Mouse (Mus musculus) olfactory bulb, adult 2 months (tissue): ENCODE measurements at regions not wholly inside any gene's neighbourhood (a gene's known extent, or its start where the extent isn't known, plus 50 kb on each side); places are given as distances from the start of the nearest gene placed in this dataset.

Experiments used
- H3K27ac ChIP-seq: fragments of 200-500 bp; 2 replicates; pipeline ENCODE4 v1.5.1; 2012; ENCODE audit warnings: low read depth, low read length; ENCODE audit not compliant: insufficient read depth
- H3K4me1 ChIP-seq: fragments of 200-500 bp; 2 replicates; pipeline ENCODE4 v1.6.1; 2012; ENCODE audit warnings: low read length; ENCODE audit not compliant: control insufficient read depth, insufficient read depth
- H3K4me3 ChIP-seq: fragments of 200-500 bp; 2 replicates; pipeline ENCODE4 v1.5.1; 2012; ENCODE audit warnings: mild to moderate bottlenecking, low read depth, low read length, moderate library complexity; ENCODE audit not compliant: insufficient read depth
- CTCF ChIP-seq: fragments of 200-500 bp; IDR thresholded peaks from 2 replicates; pipeline ENCODE4 v1.5.1; 2012; ENCODE audit warnings: low read depth, mild to moderate bottlenecking, low read length, moderate library complexity; ENCODE audit not compliant: insufficient read depth
- POLR2A ChIP-seq: fragments of 200-500 bp; IDR thresholded peaks from 2 replicates; pipeline ENCODE4 v1.6.1; 2012; ENCODE audit warnings: mild to moderate bottlenecking, low read depth, low read length, moderate library complexity; ENCODE audit not compliant: insufficient read depth
- WGBS: fragments of 180-500 bp; shearing (Covaris S2); methylation state at CpG from one replicate; pipeline ENCODE4 v1.1.7; 2018; 5-methylcytosine and 5-hydroxymethylcytosine counted together

DNA sequence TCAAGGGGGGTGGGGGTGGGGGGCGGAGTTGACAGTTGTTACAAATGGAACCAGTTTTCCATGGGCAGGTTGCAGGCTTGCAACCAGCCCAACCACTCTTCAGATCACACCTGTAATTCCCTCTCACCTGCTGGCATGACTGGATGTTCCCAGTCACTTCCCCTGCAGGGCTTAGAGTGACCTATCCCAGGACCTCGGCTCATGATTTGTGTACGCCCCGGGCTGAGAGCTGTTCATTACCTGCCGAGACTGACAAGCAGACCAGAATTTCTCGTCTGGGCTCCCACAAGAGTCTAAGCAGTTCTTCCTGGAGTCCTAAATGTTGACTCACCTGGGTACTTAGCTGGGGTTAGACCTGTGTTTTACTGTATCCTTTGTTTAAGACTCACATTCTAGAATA, 183.0 kb downstream of the Zfp36l1 start:
- WGBS: 89% methylated on average over 6 of the region's 6 CpGs
- Histone ChIP-seq H3K4me1 (peaks cover 17% of the 10 kb centered on the region), H3K4me3 (no peak overlapping the region), H3K27ac (no peak overlapping the region)
- no peak for TF ChIP-seq CTCF
- no peak for TF ChIP-seq POLR2A

DNA sequence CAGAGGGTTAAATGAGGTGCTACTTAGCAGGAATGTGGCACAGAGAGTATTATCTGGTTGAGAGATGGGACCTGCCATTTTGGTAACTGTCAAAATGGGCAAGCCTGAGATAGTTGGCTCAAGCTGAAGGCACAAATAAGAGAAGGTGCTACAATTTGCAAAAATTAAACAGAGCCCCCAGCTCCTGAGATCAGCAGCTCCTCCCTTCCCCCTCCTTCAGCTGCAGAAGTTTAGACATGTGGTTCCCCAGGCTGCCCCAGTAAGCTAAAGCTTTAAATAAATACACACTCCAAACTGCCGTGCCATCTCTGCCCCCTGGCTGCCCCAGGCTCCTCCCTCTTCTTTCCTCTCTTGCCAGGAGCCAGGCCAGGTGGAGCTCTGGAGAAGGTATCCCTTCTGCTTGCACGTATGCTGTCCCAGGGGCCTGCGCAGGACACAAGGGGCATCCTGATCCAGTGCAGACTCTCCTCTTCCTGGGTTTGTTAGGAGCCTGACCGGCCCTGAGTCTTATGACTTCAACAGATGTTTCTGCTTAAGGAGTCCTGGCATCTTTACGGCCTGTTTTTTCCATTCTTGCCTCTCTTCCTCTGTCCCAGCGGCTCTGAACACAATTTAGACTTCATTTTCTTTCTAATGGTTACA, 184.0 kb downstream of the Zfp36l1 start:
- 70% methylated on average over 6 of the region's 6 CpGs for WGBS
- no peak overlapping the region for H3K27ac ChIP-seq
- TF ChIP-seq POLR2A (no peak), CTCF (no peak)
- H3K4me1 ChIP-seq: peaks cover 20% of the 10 kb centered on the region
- H3K4me3 ChIP-seq: no peak overlapping the region

DNA sequence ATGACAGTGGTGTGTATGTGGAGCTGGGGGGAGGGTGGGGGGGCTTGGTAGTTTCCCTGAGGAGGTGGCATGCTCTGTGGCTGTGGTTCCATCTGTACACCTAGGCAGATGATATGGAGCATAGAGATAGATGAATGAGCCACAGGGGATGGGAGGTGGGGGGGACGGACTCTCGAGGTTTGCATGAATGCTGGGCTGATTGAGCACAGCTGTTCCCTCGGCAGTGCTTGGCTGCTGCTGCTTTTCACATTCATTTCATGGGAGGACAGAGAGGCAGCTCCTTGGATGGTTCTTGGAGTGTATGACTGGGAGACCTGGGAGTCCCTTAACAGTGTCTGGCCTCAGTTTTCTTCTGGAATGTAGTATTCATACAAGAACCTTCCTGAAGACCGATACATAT, 184.5 kb downstream of the Zfp36l1 start:
- no peak overlapping the region for H3K27ac ChIP-seq

DNA sequence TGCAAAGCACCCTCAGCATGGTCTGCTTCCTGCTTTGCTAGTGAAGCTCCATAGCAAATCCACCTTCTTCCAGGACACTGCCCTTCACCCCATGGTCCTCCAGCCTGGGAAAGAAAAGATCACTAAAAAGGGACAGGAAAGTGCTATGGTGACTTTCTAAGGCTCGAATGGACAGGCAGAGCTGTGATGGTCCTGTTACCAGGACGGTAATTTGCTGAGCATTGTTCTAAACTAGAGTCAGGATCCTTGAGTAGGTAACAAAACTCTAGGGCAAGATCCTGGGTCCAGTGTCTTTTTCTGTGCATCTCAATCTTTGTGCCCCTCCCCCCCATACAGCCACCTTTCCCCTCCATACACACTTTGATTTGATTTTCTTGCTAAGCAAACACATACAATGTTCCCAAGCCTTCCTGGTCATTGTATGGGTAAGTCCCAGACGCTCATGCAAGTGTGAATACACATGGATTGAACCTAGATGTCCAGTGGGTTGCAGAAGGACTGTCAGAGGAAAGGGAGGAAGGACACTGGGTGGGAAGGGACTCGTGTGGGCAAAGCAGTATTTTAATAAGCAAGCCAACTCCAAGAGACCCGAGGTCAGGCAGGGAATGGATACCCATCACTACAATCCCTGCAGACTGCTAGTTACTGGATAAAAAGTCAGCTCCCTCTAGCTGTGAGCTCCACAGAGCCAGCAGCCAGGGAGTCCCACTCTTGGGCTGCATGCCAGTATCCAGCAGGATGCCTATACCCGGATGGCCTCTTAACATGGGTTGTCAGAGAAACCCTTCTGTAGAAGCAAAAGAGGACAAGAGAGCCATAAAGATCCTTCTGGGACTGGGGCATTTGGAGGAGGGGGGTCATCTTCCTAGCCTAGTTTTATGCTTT, 186.9 kb downstream of the Zfp36l1 start:
- Histone ChIP-seq H3K4me3 (no peak overlapping the region), H3K27ac (no peak overlapping the region), H3K4me1 (peaks cover 18% of the 10 kb centered on the region)
- 42% methylated on average over 6 of the region's 6 CpGs for WGBS
- TF ChIP-seq CTCF (no peak), POLR2A (no peak)

More for the DNA sequence above, 184.5 kb downstream of the Zfp36l1 start:
- Histone ChIP-seq H3K4me1 (peaks cover 20% of the 10 kb centered on the region), H3K4me3 (no peak overlapping the region)
- whole genome bisulfite sequencing: 62% methylated on average over 4 of the region's 4 CpGs
- TF ChIP-seq POLR2A (no peak), CTCF (no peak)

DNA sequence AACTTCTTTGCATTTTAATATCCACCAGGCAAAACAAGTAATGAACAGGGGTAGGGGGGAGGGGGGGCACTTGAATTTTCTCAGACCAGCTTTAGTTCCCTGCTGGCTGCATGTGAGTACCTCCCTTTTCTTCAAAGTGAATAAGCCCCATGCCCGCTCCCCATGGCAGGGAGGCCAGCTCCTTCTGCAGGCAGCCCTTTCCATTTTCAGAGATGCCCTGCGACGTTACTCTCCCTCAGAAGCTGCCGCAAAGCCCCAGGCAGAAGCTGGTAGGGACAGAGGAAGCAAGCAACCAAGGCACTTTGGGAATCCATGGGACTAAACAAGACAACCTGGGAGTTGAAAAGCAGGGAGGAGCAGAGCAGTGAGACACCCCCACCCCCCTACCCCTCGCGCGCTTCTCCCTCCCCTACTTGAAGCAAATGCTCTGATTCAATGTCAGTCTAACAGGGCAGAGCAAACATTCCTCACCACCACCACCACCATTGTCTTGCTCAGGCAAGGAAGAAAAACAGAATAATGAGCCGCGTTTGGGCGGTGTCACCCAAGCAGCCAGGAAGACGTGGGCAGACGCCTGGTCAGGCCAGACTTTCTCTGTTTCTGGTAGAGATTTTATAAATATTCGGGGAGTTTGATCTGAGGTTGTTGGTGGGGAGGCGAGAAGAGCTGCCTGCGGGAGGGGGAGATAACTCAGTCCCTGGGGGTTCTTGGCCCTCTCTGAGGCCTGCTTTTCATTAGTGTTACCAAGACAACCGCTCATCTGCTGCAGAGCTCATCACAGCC, 187.7 kb downstream of the Zfp36l1 start:
- TF ChIP-seq POLR2A (no peak), CTCF (no peak)
- Histone ChIP-seq H3K4me1 (peaks cover 18% of the 10 kb centered on the region), H3K4me3 (no peak overlapping the region), H3K27ac (no peak overlapping the region)
- 14% methylated on average over 16 of the region's 16 CpGs for WGBS

DNA sequence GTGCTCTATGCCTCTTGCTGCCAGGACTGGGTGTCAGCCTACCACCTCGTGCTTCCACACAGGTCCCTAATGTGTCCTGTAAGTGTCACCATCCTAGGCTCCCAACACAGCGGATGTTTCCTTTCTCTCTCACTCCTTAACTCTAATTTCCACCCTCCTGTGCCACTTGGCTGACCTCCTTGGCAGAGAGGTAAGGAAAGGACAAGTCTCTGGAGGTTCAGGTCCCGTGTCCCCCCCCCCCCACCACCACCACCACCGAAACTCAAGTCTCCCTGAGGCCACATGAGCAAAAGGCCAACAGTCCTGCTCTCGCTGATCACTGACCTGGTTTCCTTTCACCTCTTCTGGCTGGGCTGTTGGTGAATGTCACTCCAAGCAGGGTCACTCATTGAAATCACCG, 189.0 kb downstream of the Zfp36l1 start:
- TF ChIP-seq CTCF (no peak), POLR2A (no peak)
- 86% methylated on average over 6 of the region's 6 CpGs for WGBS
- Histone ChIP-seq H3K4me3 (no peak overlapping the region), H3K4me1 (peaks cover 15% of the 10 kb centered on the region), H3K27ac (no peak overlapping the region)

DNA sequence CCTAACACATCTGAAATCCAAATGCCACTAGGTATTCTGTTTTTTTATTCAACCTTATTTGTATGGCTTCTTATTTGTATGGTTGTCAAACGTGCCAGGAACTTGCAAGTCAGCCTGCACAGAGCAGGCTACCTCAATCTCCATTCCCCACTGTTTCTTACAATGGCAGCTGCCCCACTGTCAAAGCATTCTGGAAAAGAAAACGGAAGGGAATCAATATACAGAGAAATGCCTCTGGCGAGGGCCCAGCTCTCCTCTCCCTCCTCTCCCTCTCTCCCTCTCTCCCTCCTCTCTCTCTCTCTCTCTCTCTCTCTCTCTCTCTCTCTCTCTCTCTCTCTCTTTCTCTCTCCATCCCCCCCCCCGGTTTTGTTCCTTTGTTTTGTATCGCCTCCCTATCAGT, 191.0 kb downstream of the Zfp36l1 start:
- Histone ChIP-seq H3K4me3 (no peak overlapping the region), H3K27ac (no peak overlapping the region), H3K4me1 (peaks cover 17% of the 10 kb centered on the region)
- TF ChIP-seq POLR2A: no peak
- no peak for TF ChIP-seq CTCF
- 50% methylated on average over 5 of the region's 5 CpGs for WGBS

DNA sequence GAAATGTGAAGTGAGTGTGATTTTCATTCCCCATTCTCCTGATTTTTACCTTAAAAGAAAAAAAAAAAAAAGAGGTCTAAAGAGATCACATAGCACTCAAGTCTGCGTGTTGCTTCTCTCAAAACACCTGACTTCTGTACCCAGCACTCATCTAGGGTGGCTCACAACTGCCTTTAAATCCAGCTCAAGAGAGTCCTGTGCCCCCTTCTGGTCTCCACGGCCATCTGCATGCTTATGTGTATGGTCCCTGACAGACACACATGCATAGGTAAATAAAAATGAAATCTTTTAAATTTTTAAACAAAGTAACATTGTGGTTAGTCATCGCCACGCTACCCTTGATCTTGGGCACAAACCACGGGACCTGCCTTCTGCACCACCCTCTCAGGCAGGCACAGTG, 193.8 kb downstream of the Zfp36l1 start:
- H3K4me1 ChIP-seq: 0 out of 2 replicates have a peak, but pooled peaks cover 5% of the 10 kb centered on the region
- no peak overlapping the region for H3K27ac ChIP-seq
- no peak overlapping the region for H3K4me3 ChIP-seq
- WGBS: 97% methylated on average over 5 of the region's 5 CpGs
- TF ChIP-seq POLR2A: no peak
